Mouse (Mus musculus) cerebellum, adult 9-11 months (tissue): ENCODE data around the gene Olfr430.
"Not testable (repeated sequence)": the region's sequence is repeated elsewhere in the genome, so short reads cannot be mapped to it uniquely, and the experiment has no call there.

Experiments
- DNase-seq: peaks from one replicate; pipeline ENCODE4 v3.0.0; 2022

Olfr430 gene

GRCm38 (mm10) chr1:174066305-174066704, at the start of gene Olfr430:
Olfr430 (plus strand) TSS chr1:174066605.
- DNase-seq = no peak

GRCm38 (mm10) chr1:174031698-174032097, 34.7 kb upstream of the Olfr430 start, which contains the start of gene Ifi205:
Ifi205 (minus strand) TSS chr1:174031810.
- DNase-seq = no peak

- DNase-seq = no peak
Observed at GRCm38 (mm10) chr1:174035841-174036240, 30.6 kb upstream of the Olfr430 start.

GRCm38 (mm10) chr1:174038480-174038879, 27.9 kb upstream of the Olfr430 start:
- DNase-seq = no peak

GRCm38 (mm10) chr1:174040523-174041177, 25.8 kb upstream of the Olfr430 start, which contains the start of gene Olfr433:
Olfr433 (plus strand) TSS chr1:174040705.
- DNase-seq = no peak

- DNase-seq = not testable (repeated sequence)
Observed at GRCm38 (mm10) chr1:174042091-174042884, 24.1 kb upstream of the Olfr430 start.

- no peak for DNase-seq
Observed at GRCm38 (mm10) chr1:174044431-174044830, 22.0 kb upstream of the Olfr430 start.

GRCm38 (mm10) chr1:174048227-174048626, 18.2 kb upstream of the Olfr430 start:
- not testable (repeated sequence) for DNase-seq

- DNase-seq = no peak
Observed at GRCm38 (mm10) chr1:174048893-174049292, 17.5 kb upstream of the Olfr430 start, which contains the start of gene Olfr432. Olfr432 (plus strand) TSS chr1:174049205.

GRCm38 (mm10) chr1:174049357-174049756, 17.0 kb upstream of the Olfr430 start:
- not testable (repeated sequence) for DNase-seq

GRCm38 (mm10) chr1:174050532-174050931, 15.9 kb upstream of the Olfr430 start:
- no peak for DNase-seq

- no peak for DNase-seq
Observed at GRCm38 (mm10) chr1:174051515-174051914, 14.9 kb upstream of the Olfr430 start.

GRCm38 (mm10) chr1:174051931-174052536, 14.4 kb upstream of the Olfr430 start:
- DNase-seq = no peak

GRCm38 (mm10) chr1:174052981-174053380, 13.4 kb upstream of the Olfr430 start:
- DNase-seq = no peak

GRCm38 (mm10) chr1:174055248-174055647, 11.2 kb upstream of the Olfr430 start:
- no peak for DNase-seq

- DNase-seq = no peak
Observed at GRCm38 (mm10) chr1:174084031-174084430, 17.6 kb downstream of the Olfr430 start, which contains the start of gene Olfr429. Olfr429 (plus strand) TSS chr1:174084331.

- DNase-seq = no peak
Observed at GRCm38 (mm10) chr1:174096591-174096990, 30.2 kb downstream of the Olfr430 start, which contains the start of gene Olfr427. Olfr427 (plus strand) TSS chr1:174096891.

- DNase-seq = no peak
Observed at GRCm38 (mm10) chr1:174103735-174104134, 37.3 kb downstream of the Olfr430 start.

- no peak for DNase-seq
Observed at GRCm38 (mm10) chr1:174121062-174121461, 54.7 kb downstream of the Olfr430 start, which contains the start of gene Olfr231. Olfr231 (minus strand) TSS chr1:174121162.
